Mouse (Mus musculus) frontal cortex, postnatal 10 days (tissue): ENCODE data around the gene Fam166a.

Experiments
- DNase-seq, 2 experiments: peaks; one replicate each; pipeline ENCODE4 v3.0.0; 2022; ENCODE audit warnings: low spot score in 2 of 2, mixed read lengths in 1 of 2

The Fam166a gene

DNA sequence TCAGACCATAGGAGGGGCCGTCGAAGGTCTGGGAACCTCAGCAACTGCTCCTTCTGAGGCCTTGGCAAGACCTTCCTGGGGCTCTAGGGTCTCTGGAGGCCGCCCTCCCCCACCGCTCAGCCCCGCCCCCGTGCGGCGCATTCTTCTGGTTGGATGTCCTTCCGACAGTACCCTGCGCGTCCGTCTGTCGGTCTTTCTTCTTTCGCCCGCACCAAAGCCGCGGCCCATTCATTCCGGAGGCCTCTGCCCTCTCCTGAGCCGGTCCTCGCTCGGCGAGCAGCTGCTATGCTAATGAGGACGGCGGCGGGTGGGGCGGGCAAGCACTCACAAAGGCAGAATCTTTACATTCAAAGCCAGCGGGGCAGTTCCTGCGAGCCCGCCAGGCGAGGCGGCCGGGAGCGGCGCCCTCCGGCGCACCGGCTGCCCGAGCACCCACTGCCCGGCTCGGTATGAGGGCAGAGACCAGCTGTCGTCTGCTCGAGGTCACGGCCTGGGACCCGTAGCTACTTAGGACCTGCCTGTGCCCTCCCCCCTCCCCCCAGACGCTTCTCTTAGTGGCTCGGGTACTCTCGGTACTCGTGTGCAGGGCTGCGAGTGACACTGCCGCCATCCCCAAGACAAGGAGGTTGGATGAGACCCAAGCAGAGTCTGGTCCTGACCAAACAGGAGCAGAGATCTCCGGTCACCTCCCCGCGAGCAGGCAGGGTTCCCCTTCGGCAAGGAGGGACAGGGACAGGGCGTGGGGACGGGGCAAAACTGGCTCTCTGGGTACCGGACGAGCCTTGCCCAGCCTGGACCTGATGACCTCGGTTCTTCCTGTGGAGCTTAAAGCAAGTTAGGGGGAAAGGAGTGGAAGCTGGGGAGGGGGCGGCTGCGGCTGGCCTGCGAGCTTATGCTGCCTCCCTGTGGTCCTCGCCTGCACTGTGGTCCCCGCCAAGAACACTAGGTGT, 32.6 kb upstream of the Fam166a start:
- peak; percentile 67 to 68 for DNase-seq

DNA sequence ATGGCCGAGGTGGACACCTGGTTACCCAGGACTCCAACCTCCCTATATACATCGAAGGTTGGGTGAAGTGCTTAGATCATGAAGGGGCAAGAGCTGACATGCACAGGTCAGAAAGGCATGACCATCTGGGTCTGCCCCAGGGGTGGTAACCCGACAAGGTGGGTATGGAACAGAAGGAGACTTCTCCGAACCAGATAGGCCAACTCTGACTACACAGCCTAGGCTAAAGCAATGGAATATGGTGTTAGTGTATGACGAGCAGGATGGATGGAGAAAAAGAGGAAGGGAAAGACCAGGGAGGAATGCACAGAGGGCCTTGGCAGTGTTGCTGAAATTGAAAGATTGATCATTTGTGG, 32.0 kb upstream of the Fam166a start:
- DNase-seq, result no peak

DNA sequence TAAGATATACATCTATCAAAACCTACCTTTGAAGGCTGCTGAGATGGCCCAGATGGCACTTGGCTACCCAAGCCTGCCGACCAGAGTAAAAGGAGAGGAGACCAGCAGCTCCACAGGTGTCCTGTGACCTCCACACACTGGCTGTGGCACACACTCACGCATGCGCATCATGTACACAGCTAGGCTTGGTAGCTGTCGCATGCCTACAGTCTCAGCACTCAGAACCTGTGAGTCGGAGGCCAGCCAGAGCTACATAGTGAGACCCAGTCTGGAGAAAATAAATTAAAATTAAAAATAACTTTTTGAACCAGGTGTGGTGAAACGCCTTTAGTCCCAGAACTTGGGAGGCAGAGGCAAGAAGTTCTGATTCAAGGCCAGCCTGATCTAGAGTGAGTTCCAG, 30.7 kb upstream of the Fam166a start:
- no peak for DNase-seq

DNA sequence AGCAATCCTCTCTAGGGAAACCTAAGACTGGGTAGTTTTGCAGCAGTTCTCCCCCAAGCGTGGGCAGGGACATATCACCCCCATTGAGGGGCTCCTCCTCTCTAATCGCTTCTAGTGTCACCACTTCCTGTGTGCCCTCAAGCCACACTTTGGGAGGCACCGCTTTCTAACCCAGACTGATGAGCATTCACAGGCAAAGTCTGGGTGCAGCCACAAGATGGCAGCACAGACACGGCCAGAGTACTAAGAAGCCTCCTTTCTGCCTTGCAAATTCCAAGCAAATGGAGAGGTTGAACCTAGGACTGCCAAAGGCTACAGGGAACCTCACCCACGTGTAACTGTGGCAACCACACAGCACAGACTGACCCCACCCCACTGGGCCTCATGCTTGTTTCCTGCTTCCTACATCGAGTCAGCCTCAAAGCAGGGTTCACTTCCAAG, 25.2 kb upstream of the Fam166a start:
- peak; percentile 69 to 75 for DNase-seq

DNA sequence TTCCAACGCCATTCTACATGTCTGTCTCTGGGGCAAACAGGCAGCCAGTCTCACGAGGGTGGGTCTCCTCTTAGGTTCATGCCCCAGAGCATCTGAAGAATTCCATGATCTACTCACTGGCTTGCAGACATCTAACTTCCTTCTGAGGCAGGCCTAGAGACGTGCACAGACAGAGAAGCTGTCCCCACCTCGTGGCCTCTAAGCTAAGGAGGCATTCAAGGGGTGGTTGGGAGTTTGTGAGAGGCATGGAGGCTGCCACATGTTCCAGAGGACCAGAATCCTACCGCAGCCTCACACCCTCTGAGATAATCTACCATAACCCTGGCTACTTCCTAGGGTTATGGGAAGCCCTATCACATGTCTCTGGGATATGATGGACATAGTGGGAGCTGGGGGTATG, 24.5 kb upstream of the Fam166a start:
- no peak for DNase-seq

DNA sequence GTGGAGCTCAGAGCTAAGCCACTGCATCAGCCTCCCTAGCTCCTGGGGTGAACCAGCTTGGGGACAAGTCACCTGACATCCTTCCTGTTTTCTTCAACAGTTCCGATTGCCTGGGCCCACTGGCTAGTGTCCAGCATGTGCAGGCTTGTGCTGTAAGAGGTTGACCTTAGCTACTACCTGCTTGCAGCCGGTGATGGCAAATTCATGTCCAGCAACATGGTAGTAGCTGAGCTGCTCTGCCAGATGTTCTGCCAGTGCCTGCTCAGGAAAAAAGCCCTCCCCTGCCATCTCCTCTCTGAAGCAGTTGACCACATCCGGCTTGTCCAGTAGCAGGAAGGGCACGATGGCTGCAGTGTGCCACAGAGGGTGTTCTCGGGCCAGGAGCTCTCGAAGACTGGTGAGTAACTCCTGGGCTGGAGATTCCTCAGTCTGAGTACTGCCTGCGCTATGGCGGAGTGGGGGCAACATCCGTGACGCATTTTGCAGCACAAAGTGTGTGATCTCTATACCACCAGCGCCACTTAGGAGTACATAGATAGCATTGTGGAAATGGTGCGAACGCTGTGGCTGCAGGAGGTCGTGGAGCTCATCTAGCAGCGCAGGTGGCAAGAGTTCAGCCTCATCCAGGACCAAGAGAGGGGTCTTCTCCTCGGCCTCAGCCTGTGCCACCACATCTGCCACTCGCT, 23.9 kb upstream of the Fam166a start:
- no peak for DNase-seq

DNA sequence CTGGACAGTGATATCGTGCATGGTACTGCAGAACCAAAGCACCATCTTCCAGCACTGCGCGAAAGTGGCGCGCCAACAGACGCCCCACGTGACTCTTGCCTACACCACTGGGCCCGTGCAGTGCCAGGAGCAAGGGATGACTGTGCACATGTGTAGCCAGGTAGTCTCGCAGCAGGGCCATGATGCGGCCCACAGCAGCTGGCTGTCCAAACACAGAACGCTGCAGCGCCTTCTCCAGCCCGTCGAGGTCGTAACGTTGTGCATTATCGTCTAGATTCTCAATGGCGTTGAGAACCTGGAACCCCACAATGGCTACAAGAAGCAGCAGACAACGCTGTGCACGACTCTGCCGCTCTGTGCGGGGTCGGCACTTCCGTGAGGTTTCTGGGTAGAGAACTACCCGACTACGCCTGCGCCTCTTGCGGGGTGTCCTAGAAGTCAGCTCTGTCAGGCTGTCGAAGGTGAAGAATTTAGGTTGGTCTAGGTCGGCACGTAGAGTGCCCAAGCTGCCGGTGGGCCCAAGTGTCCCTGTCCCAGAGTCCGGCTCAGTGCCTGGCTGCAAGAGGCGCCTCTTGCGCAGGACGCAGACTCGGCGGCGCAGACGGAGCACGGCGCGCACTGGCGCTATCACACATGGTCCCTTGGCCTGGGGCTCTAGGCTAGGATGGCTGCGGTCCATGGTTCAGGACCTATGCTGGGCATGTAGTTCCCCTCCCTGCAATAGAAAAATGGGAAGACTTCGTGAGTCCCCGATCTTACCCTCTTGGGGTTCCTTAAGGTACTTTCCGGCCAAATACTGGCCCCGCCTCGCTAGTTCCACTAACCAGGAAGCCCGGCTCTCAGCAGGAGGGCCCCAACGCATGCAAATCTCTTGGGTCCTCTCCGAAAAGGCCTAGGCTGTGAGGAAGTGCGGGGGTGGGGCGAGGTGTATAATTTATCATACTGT, 23.1 kb upstream of the Fam166a start:
- DNase-seq, result no peak

DNA sequence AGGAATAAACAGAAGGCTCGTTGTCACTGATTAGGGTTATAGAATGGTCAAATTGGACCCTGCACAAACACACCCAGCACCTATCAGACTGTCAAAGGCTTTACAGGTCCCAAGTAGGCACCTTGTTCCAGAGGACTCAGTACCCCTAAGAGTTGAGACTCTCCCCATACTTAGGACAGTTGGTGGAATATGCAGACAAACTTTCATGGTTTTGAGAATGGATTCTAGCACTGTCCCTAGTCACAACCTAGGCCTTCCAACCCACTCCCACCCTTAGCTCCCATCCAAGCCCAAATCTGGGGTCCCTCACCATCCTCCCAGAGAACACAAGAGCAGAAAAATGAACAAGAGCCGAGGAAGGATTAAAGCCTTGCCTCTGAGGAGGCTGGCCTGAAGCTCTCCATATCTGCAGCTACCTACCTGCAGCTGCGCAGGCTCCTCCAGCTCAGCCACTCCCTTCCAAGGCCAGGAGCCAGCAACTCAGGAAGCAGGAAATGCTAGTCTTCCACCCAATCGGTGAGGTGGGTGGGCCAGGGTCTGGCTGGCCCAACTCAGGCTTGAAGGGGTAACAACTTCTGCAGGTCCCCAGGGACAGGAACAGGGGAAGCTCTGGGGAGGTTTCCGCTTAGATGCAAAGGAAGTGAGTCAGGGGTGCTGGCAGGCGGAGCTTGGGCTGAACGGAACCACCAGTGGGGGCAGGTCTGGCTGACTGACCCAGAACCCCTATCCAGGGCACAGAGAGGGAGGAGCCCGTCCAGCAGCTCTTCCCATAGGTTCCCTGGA, 22.2 kb upstream of the Fam166a start, which contains the start of gene Tor4a:
TSS of gene Tor4a (minus strand) at position 715 of the 783 bp plus-strand sequence.
- DNase-seq, result no peak

DNA sequence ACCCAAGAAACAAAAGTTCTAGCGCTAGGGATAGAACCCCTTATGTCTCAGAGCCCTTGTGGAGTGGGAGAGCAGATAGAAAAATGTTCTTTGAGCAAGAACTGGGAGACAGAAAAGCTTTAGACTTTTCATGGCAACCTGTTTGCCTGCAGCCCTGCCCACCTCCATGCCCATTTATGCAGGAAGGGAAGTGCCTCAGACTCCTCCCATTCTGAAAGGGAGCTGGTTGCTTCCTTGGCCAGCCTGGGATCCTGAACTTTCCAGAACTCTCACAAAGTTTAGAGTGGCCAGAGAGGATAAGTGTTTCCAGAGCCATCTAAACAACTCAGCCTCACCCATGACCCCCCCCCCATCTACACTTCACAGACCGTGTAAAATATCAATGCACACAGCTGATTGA, 21.4 kb upstream of the Fam166a start:
- DNase-seq, result no peak

DNA sequence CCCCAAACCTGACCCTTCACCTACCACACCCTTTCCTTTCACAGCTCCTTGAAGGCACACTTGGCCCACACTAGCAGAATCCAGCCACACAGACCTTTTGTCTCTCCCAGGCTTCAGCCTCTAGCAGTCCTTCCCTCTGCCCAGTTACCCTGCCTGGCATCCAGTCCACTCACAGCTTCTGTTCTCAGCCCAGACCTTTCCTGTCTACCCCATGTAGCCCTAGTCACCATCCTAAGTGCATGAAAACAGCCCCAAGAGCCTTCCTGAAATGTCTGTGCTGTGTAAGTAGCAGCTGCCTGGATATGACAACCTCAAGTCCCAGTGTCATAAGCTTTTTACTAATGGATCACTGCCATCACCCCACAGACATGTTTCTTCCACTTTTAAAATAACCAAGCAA, 20.6 kb upstream of the Fam166a start:
- no peak for DNase-seq

DNA sequence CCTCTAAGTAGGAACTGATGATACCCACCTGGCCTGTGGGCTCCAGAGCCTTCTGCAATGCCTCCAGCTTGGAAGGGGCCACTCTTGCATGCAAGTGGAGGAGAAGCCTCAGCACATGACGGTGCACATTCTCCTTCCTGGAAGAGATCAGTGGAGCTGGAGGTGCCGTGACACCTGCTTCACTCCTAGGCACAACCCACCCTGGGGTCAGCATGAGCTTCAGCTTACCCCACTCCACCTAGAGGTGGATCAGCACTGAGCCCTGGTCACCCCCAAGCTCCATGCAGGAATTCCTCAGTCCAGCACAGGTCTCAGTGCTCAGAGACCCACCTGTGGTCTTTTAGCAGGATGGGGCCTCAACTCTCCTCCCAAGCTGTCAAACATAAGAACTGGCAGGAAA, 17.9 kb upstream of the Fam166a start:
- no peak for DNase-seq

DNA sequence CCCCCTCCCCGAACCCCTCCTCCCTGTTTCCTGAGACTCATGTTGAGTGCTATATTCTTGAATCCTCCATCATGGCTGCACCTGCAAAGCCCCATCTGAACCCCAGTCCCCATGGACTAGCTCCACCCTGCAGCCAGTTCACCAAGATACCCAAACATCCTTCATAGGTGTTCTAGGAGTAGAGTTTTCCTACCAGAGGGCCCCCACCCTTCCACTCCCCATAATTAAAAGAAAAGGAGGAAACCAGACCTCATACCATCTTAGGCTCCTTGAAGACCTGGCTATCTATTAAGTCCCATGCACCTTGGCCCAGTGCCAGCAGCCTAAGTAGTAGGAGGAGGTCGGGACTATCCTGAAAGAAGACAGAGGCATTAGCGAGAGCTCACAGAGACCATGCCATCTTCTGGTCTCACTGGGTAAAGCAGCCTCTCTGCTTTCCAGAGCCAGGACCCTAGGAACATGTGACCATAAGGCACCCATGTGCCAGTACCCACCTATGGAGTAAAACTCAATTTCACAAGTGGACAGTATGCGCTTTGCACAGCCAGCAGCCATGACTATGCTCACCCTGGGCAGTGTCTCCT, 14.8 kb upstream of the Fam166a start:
- no peak for DNase-seq

DNA sequence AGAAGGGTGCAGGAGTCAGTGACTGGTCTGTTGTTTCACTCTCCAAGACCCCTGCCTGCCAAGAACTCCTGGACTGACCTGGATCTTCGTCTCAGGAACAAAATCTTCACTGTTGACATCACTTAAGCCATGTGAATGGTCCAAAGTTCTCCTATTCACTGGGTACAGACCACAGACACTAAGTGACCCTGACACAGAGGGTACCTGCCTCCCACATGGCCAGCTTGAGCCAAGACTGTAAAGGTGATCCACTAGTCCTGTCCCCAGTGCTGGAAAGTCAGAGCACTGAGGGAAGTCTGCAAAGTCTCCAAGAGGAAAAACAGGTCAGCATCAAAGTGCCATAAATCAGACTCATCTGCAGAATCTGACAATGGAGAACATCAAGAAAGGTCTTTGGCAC, 11.0 kb upstream of the Fam166a start:
- no peak for DNase-seq

DNA sequence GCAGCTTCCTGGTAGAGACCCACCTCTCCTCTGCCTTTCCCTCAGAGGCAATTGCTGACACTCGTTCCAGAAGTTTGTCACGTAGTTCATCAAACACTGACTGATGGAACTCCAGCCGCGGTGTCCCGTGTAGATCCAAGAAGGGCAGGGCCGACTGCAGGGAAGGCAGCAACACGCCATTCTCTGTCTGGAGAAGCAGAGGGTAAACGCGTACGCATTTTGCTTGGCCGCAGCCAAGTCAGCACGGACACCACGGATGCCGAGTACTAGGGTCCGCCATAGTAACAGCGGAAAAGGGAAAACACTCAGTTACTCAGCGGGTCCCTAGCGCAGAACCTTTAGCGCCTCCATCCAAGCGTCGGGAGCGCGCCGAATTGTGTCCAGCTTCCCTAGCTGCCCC, 7.9 kb upstream of the Fam166a start:
- peak in 1 of 2 experiments; percentile 27 for DNase-seq

DNA sequence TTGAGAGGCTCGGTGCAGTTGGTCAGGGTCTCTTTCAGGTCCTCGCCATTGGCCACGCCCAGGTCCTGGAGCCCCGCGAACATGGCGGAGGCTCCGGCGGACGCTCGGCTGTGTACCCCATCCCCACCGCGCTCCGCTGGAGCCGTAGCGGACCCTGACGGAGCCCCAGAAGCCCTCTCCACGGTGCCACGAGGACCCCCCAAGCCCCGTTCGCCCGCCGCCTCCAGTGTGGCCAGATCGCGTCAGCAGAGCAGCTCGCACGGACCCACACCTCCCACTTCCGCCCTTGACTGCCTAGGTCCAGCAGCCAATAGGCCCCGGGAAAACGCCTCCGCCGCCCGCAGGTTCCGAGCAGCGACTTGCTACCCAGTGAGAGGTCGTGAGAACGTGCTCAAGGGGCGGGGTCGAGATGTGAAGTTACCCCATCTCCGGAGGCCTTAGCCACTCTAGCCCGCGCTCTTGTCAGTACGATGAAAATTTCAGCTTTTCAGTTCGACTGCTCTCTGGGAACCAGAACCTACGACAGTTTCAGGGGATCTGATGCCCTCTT, 7.3 kb upstream of the Fam166a start, which contains the start of gene Nelfb:
TSS of gene Nelfb (minus strand) at position 369 of the 550 bp plus-strand sequence.
- peak; percentile 79 to 83 for DNase-seq

DNA sequence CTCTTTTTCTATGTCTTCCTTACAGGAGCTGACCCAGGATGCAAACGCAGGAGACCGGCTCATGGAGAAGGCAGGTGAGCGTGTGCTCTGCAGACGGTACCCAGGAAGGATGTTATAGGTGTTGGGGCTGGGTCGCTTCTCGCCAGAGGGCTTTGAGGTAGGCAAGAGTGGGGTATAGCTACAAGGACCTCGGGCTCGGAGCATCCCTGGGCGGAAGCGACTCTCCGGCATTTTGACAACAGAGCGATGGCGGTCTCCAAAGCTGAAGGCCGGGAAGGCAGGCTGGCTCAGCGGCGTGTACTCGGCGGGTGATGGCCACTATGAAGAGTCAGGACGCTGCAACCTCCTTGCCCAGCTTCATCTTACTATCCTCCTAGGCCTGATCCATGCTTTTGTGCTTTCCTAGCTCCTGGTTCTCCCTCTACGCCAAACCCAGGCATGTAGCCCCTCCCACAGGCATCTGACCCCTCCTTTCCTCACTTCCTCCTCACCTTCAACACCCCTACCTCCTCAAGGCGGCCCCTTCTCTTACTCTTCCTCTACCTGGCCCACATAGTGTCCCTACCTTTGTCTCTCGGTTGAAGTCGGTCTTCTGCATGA, 5.2 kb upstream of the Fam166a start:
- DNase-seq, result no peak

DNA sequence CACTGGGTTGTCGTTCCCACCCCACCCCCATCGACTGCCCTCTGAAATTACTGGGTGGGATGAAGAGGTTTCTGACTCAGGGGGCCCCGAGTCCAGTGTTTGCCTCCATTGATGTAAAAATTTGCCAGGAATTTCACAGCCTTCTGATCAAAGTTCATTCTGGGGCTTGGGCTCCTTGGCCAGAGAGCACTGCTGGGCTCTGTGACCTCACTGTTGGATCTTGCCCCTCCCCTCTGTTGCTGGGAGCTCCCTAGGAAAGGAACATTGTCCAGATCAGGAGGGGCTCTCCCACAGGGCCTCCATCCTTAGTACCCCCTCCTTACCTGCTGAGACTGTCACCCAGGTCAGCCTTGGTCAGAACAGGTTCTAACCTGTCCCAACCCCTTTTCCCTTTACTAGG, 4.1 kb upstream of the Fam166a start, which contains the start of gene Stpg3:
TSS of gene Stpg3 (minus strand) at position 194 of the 400 bp plus-strand sequence.
- no peak for DNase-seq

DNA sequence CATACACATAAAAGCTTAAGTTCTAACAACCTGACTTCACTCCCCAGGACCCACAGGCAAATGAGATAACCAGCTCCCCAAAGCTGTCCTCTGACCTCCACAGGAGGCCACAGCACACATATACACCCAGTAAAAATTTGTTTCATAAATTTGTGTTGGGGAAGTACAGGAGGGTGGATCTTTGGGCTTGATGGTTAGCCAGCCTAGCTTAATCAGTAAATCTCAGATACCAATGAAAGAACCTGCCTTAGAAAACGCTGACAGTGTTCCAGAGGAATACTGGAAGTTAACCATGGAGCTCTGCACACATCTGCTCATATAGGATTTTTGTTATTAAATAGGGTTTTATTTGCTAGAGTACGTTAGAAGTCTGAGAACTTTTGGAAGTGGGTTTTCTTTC, 879 bp upstream of the Fam166a start:
- no peak for DNase-seq

DNA sequence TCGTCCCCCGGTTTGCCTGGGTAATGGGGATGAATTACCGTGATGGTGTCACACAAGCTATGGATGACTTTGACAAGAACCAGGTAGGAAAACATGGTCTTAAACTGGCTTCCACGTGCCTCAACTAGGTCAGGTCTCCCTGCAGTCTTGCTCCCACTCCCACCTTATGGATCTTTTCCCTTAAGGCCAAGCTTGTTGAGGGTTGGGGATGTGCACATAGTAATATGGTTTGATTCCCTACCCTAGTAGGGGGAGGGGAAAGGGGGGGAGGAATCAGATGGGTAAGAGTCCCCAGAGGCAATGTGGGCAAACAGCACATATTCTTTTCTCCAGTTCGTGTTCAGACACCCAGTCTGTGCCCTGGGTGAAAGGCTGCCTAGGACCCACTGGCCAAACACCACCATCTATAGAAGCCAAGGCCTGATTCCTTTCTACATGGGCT, 2.8 kb downstream of the Fam166a start:
- no peak for DNase-seq
